Mouse (Mus musculus) thymus, adult 2 months (tissue): ENCODE measurements around the gene Gm12216.

ENCODE experiments used
- CTCF ChIP-seq: fragments of 200-500 bp; IDR thresholded peaks from 2 replicates; pipeline ENCODE4 v1.5.1; 2012; ENCODE audit warnings: mild to moderate bottlenecking, control low read depth, low read length, moderate library complexity, borderline replicate concordance; ENCODE audit not compliant: control insufficient read depth, poor library complexity, insufficient read depth; ENCODE audit errors: extremely low read depth
- POLR2A ChIP-seq: fragments of 200-500 bp; IDR thresholded peaks from 2 replicates; pipeline ENCODE4 v1.6.1; 2012; ENCODE audit warnings: mild to moderate bottlenecking, low read length, control low read depth, moderate library complexity; ENCODE audit not compliant: control insufficient read depth, poor library complexity, insufficient read depth; ENCODE audit errors: extremely low read depth

GRCm38 (mm10) chr11:53813001-53813868 lies 45.8 kb downstream of the Gm12216 start:
- TF ChIP-seq CTCF (no peak), POLR2A (no peak)
